Mouse (Mus musculus): ENCODE measurements around the gene Drc7. TPM values are rescaled to one million over a fixed set of nuclear protein-coding genes. Genes with fewer than 3 reads are reported as not detected.

Gene Drc7
- 0.07 TPM in 1 of 2 replicates, not detected in the other for polyA plus RNA-seq (2012; rRNA removed)

GRCm38 (mm10) chr8:95054927-95055510 is at the start of gene Drc7:
Drc7 (plus strand) TSS chr8:95055103.

GRCm38 (mm10) chr8:95017451-95017850 is 37.5 kb upstream of the Drc7 start, which contains the start of gene Adgrg3:
Adgrg3 (plus strand) TSS chr8:95017692.

DNA sequence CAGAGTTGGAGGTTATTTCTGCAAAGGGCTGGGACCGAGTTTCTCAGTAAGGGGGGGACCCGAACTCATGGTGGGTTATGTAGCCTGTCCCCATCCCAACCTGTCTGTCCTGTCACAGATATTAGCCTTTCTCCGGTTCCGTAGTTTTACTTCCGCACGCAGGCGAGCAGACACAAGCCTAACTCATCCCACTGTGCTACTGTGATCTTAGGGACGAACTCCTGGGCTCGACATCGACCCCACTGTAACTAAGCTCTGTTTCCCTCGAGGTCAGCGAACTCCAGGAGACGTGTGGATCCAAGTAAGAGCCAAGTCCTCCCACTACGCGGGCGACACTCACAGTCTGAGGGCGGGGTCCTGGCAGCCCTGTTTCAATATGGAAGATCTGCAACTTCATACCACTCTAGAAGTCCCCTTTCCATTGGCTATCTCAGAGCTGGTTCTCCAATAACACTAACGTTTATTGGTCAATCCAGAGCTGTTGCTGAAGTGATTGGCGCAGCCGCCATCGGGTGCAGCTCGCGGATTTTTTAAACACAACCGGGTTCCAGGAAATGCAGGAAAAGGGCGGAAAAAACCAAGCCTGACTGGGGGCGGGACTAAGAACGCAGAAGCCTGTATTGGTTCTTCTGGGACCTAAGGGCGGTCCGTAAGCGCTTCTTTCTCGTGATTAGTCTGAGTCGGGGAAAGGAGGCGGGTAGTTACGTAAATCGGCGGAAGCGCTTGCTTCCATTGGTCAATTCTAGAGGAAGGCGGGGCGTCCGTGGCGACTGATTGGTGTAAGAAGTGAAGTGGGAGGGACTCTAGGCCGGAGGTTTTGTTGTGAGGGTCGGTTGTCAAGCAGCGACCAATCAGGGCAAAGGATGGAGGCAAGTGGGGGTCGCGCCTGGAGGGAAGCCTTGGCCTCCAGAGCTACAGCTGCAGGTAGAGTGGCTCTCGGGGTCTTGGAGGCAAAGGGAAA is 25.8 kb downstream of the Drc7 start, which contains the start of gene Katnb1:
Gene Katnb1, plus strand, starts transcription at position 806 of the 961 bp plus-strand sequence.

Other genes with a start within 250 kb of the Drc7 start
- gene Ccl17, start 244.7 kb upstream of the Drc7 start, polyA plus RNA-seq (2012; rRNA removed): 0.88 TPM in 1 of 2 replicates, not detected in the other
- 374 and 469 TPM in 2 replicates for gene Coq9, start 216.8 kb upstream of the Drc7 start, polyA plus RNA-seq (2012; rRNA removed)
- 47.1 and 48.1 TPM in 2 replicates for gene Ciapin1, start 216.7 kb upstream of the Drc7 start, polyA plus RNA-seq (2012; rRNA removed)
- 56.7 and 94.8 TPM in 2 replicates for gene Polr2c, start 197.7 kb upstream of the Drc7 start, polyA plus RNA-seq (2012; rRNA removed)
- gene Dok4, start 178.8 kb upstream of the Drc7 start, polyA plus RNA-seq (2012; rRNA removed): 145 and 155 TPM in 2 replicates
- 12.4 and 13.5 TPM in 2 replicates for gene Ccdc102a, start 137.0 kb upstream of the Drc7 start, polyA plus RNA-seq (2012; rRNA removed)
- gene Adgrg5, start 131.4 kb upstream of the Drc7 start, polyA plus RNA-seq (2012; rRNA removed): 5.8 and 11.0 TPM in 2 replicates
- 104 and 110 TPM in 2 replicates for gene Adgrg1, start 80.4 kb upstream of the Drc7 start, polyA plus RNA-seq (2012; rRNA removed)
- gene Adgrg3, start 37.4 kb upstream of the Drc7 start, polyA plus RNA-seq (2012; rRNA removed): 7.2 and 7.7 TPM in 2 replicates
- gene Katnb1, start 26.1 kb downstream of the Drc7 start, polyA plus RNA-seq (2012; rRNA removed): 19.9 and 23.1 TPM in 2 replicates
- 46.0 and 55.8 TPM in 2 replicates for gene Kifc3, start 147.7 kb downstream of the Drc7 start, polyA plus RNA-seq (2012; rRNA removed)

All from colon, adult 2 months (tissue).